Mouse (Mus musculus) ES-Bruce4 (cell line): ENCODE measurements around the gene Lmtk3.

Experiments used
- CTCF ChIP-seq: IDR thresholded peaks from one replicate; pipeline ENCODE4 v1.8.1; 2011; ENCODE audit warnings: low read depth, low read length
- POLR2A ChIP-seq: IDR thresholded peaks from one replicate; pipeline ENCODE4 v1.8.1; 2011; ENCODE audit warnings: low read length; ENCODE audit not compliant: insufficient read depth

- no peak for TF ChIP-seq CTCF
- TF ChIP-seq POLR2A = peak; percentile 63
Observed at GRCm38 (mm10) chr7:45741777-45742176, 41.8 kb upstream of the Lmtk3 start.
